Mouse (Mus musculus) neural tube, embryonic 10.5 days (tissue): ENCODE measurements around the gene Pabpc5.

Experiments used
- DNase-seq: peaks from one replicate; pipeline ENCODE4 v3.0.0-alpha.2; 2017; ENCODE audit warnings: low spot score; ENCODE audit errors: extremely low spot score

Gene Pabpc5

DNA sequence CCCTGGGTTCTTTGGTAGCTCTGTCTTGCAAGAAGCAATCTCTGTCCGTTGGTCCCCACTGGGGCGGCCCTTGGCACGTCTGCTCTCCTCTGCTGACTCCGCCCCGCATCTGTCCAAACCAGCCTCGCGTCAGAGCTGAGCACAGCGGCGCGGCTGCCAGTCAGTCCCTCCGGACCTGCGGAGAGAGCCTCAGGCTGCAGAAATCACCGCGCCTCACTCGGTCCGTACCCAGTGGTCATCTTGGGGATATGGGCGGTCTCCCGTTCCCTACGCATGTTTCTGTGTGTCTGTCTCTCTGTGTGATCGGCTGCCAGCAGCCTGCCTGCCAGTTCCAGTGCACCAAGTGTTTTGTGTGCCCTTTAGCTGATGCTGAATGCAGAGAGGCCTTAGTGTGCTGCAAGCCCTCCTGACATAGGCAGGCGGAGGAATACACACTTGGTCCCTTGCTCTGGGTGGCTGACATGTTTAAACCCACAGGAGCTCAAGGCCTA, at the start of gene Pabpc5:
Pabpc5 (plus strand) TSS at position 116 of the 491 bp plus-strand sequence.
- peak; percentile 64 for DNase-seq

GRCm38 (mm10) chrX:119886957-119887593, 39.9 kb upstream of the Pabpc5 start:
- DNase-seq = no peak

DNA sequence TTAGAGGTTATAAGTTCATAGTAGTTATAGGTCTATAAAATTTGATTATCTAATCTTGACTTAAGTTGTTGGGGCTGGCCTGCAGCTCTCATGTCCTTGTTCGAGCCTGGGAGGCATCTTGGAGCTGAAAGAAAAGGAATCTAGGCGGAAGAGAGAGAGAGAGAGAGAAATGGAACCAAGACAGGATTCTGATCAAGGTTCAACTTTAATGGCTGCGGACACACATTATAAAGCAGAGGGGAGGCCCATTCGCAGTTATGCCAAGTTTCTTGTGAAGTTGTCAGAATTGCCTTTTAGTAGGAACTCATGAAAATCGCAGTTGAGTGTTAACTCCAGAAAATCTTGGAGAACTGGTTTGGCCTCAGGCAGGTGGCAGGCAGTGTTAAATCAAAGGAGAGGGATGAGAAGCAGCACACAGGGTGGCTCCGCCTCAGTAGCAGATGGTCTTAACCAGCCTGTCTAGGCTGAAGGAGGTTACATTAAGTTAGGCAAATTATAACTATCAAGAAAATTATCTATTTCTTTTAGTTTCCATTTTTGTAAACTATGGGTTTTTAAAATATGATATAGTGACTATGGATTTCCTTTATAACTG, 38.6 kb upstream of the Pabpc5 start:
- no peak for DNase-seq

GRCm38 (mm10) chrX:119927852-119928251, 856 bp downstream of the Pabpc5 start:
- DNase-seq = no peak
